Mouse (Mus musculus) cerebellum, postnatal 36 days (tissue): ENCODE measurements around the gene Mark1.

Experiments used
- DNase-seq, 2 experiments: peaks; one replicate each; pipeline ENCODE4 v3.0.0; 2021 to 2022; ENCODE audit warnings: mixed read lengths in 2 of 2

The Mark1 gene

GRCm38 (mm10) chr1:184958818-184959217, 40.6 kb downstream of the Mark1 start:
- no peak for DNase-seq

DNA sequence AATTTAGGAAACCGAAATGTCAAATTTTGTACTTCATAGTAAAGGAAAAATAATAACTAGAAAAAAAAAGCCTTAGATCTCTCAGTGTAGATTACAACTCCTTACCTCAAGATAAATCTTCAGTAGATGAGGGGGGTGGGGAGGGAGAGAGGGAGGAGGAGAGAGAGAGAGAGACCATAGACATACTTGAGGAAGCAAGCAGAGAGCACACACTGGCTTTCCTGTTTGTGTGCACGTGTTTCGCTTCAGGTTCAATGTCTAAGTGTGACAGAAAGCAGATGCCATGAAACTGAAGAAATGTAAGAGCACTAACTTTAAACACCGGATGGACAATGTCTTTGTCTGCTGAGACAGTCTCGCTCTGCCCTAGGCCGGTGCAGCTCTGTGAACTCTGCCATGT, 41.0 kb downstream of the Mark1 start:
- no peak for DNase-seq

DNA sequence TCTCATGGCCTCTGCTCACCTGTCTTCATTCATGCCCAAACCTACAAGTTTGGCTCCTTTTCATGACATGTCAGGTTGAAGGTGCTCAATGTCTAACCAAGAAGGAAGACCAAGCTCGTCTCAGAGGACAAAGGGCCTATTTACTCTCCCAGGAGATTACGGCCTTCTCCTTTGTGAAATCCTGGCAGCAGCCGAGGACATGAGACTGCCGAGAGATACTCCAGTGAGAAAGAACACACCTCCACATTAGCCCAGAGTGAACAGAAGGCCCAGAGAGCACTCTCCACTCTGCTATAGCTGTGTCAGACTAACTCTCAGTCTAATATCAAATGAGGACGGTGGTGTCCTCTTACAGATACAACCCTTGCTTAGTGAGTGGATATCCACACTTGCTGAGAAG, 47.6 kb downstream of the Mark1 start:
- no peak for DNase-seq

GRCm38 (mm10) chr1:184951057-184951456, 48.3 kb downstream of the Mark1 start:
- DNase-seq = no peak

DNA sequence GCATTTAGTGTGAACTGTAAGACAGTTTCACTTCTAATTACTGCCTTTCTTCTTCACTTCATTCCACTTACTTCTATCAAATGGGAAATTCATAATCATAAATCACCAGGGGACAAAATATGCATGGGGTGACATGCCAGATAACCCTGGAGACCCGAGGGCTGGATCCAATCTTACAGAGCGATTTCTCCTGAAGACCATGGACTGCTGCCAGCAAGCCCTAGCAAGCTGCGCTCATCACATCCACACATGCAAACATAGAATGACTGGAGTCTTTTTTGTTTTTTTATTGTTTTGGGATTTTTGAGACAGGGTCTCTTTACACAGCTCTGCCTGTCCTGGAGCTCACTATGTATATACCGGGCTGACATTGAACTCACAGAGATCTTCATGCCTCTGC, 61.3 kb downstream of the Mark1 start:
- DNase-seq = no peak

DNA sequence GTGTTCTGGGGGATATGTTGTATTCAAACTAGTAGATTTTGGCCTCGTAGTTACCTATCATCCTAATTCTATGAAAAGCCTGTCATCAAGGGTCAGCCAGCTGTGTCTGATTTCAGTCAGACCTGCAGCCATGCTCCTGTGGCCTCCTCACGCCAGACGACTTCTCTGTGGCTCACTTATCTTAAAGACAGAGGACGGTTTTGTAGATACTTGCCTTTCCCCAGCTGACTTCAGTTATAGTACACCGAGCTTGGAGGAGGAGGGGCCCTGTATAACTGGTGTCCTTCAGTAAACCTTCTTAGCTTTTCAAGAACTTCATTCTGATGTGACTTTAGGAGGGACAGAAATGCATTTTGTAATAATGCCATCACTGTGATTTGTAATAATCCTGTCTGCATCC, 63.4 kb downstream of the Mark1 start:
- DNase-seq = no peak

GRCm38 (mm10) chr1:184935490-184935889, 63.9 kb downstream of the Mark1 start:
- DNase-seq = no peak

DNA sequence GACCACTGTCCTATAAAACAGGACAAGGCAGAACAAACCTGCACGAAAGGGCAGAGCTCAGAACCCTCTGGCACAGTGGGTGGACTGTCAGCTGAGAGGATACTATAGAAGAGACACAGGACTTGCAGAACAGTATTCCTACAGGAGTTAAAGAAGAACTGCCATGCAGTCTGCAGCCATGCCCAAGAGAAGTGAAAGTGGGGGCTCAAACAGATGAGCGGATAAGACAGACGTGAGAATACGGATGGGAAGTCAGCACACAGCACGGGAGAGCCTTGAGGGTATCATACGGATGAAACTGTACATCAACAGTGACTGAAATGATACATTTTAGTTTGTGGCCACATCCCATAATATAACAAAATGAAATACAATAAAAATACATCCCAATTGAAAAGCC, 68.3 kb downstream of the Mark1 start:
- DNase-seq = no peak

GRCm38 (mm10) chr1:184928382-184928781, 71.0 kb downstream of the Mark1 start:
- no peak for DNase-seq

- DNase-seq = no peak
Observed at GRCm38 (mm10) chr1:184927911-184928310, 71.5 kb downstream of the Mark1 start.

GRCm38 (mm10) chr1:184922824-184923223, 76.5 kb downstream of the Mark1 start:
- DNase-seq = no peak

DNA sequence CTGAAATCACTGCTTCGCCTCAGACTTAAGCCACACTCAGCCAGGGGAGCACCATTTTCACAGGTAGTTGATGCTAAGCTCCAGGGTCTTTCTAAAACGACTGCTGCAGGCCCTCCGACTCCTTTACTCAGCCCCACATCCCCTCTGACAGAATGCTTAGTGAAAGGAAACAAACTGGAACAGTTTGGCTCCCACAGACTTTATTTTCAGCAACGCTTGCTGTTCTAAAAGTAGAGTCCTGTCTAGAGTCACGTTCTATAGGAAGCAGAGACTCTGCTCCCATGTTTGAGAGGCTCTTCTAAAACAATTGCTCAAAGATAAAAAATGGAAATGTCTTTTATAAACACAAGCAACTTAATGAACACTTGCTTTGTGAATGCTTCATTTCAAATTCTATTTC, 79.3 kb downstream of the Mark1 start:
- DNase-seq = no peak

- DNase-seq = no peak
Observed at GRCm38 (mm10) chr1:184918227-184918888, 81.0 kb downstream of the Mark1 start.

GRCm38 (mm10) chr1:184912336-184912735, 87.0 kb downstream of the Mark1 start:
- no peak for DNase-seq

DNA sequence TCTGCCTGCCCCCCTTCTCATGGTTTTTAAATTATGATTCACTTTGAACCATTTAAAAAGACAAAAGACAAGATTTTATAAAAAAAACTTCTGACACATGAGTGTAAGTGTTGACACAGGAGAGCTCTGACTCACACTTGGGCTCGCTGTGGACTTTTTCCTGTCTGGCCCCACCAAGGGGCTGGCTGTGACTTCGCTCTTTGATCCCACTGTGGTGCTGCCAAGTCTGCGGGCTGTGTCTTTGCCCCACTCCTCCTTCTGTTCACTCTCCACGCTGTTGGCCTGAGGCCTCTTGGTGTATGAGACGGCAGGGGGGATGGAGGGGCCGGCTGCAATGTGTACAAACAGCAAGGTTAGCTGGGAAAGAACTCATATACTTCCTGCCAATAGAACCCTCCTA, 87.5 kb downstream of the Mark1 start:
- DNase-seq = no peak

DNA sequence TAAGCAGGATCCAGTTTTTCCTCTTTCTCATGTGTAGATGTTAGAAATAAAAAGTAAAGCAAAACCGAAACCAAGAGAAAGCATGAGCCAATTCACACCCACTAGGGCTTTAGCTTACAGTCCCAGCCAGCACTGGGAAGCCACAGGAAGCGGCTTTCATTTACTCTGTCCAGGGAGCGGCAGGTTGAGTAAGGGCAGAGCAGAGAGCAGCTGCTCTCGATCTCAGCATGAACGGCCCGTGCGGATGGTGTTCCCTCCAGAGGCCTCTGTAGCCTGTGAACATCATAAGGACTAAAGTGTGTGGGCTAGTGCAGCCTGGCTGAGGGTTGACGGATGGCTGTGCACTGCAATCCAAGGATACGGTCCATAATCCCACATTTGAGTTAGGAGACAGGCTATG, 90.8 kb downstream of the Mark1 start:
- DNase-seq = no peak

GRCm38 (mm10) chr1:184905904-184906745, 93.2 kb downstream of the Mark1 start:
- no peak for DNase-seq

DNA sequence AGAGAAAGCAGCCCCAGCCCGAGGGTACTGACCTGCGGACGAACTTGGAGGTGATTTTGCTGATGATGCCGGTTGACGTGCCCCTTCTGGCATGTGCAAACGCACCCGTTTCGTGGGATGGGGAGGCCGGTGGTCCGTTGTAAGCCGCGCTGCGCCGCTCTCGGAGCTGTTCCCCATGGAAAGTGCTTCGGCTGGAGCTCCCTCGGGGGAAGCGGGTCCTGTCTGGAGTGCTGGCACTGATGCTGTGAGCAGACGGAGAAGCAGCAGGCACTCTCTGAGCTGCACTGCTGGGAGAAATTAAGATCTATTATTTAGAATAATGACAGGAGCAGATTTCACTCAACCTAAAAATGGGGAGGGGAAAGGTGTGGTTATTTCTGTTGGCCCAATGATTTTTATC, 94.0 kb downstream of the Mark1 start:
- DNase-seq = peak; percentile 61 to 68

GRCm38 (mm10) chr1:184903697-184904096, 95.7 kb downstream of the Mark1 start:
- DNase-seq = no peak

GRCm38 (mm10) chr1:184902886-184903285, 96.5 kb downstream of the Mark1 start:
- no peak for DNase-seq

- DNase-seq = no peak
Observed at GRCm38 (mm10) chr1:184897350-184897749, 102.0 kb downstream of the Mark1 start.

- DNase-seq = no peak
Observed at GRCm38 (mm10) chr1:184891998-184892397, 107.4 kb downstream of the Mark1 start.

DNA sequence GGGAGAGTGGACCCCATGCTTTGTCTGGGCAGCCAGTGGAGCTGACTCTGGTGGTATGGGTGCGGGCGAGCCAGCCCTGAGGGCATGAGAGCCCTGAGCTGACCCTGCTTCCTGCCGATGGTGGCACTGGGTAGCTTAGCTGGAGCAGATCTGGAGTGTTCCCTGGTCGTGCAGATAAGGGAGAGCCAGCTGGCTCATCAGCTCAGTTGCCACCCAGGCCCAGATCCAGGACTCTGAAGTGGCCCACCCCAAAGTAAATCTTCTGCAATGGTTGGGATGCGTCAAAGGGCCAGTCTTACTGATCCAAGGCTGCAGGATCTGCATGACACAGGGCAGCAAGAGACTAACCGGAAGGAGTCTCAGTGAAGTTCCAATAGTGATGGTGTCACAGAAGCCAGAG, 109.9 kb downstream of the Mark1 start:
- no peak for DNase-seq

DNA sequence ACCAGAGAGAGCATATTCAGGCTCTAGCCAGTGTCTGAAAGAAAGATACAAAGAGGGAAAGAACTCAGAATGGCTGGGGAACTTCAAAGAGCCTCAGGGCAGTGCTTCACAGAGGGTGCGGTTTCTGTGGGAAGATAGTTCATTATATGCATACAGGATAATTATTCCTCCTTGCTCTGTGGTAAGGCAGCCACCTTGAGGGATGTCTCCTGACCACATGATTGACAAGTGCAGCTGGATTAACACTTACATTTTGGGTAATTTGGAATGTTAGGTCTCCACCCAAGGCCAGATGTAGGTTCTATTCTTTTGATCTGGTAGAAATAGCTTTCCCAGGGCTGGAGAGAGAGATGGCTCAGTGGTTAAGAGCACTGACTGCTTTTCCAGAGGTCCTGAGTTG, 113.2 kb downstream of the Mark1 start:
- no peak for DNase-seq
